In genomic region chr11:69564391-69564790, GRCm38 (mm10) we compare ENCODE assay signal across 30 mouse cellular contexts. TPM values are rescaled to one million over a fixed set of nuclear protein-coding genes. Genes with fewer than 3 reads are reported as not detected.
DNase-seq lines count a peak whose midpoint lies in the region; ATAC-seq lines count a peak whose summit lies in the region.
"Had no signal": no experiment of that assay in that cellular context is flagged by ENCODE, and none has a peak within 500 bp of the region (broad histone marks: within the 10 kb centered on the region; RNA-seq: fewer than 3 reads in every experiment).

No protein-coding gene starts in this region.

- H3K4me2 ChIP-seq in midbrain, embryonic 14.5 days (ENCODE audit: low read length), result no peak overlapping the region
- H3K4me2 ChIP-seq in limb, embryonic 12.5 days, result no peak overlapping the region
- H3K4me2 ChIP-seq: embryonic facial prominence, embryonic 12.5 days; heart, embryonic 15.5 days; hindbrain, embryonic 13.5 days; liver, embryonic 15.5 days; midbrain, embryonic 15.5 days; neural tube, embryonic 15.5 days had no signal

- no peak for ATAC-seq in midbrain, embryonic 14.5 days (ENCODE audit: low FRiP score, low TSS enrichment)
- no peak for ATAC-seq in limb, embryonic 12.5 days (ENCODE audit: insufficient number of reproducible peaks, insufficient read depth, low FRiP score, low TSS enrichment, low read depth)
- ATAC-seq: activated CD4-positive, CD25-positive, alpha-beta regulatory T cell, adult 4 months; CD4-positive, CD25-positive, alpha-beta regulatory T cell, adult 4 months; intestine, postnatal 0 days; lung, postnatal 0 days; midbrain, embryonic 15.5 days had no signal

- no peaks in the 10 kb centered on the region for H3K9me3 ChIP-seq in heart, embryonic 10.5 days
- no peaks in the 10 kb centered on the region for H3K9me3 ChIP-seq in midbrain, embryonic 10.5 days (replicated peaks)
- no peaks in the 10 kb centered on the region for H3K9me3 ChIP-seq in midbrain, embryonic 14.5 days (ENCODE audit: control insufficient read depth, low read length)
- H3K9me3 ChIP-seq in limb, embryonic 12.5 days, result no peaks in the 10 kb centered on the region
- H3K9me3 ChIP-seq: embryonic facial prominence, embryonic 12.5 days; heart, embryonic 15.5 days; hindbrain, embryonic 13.5 days; liver, embryonic 15.5 days; midbrain, embryonic 15.5 days; neural tube, embryonic 15.5 days had no signal

- H3K36me3 ChIP-seq in heart, embryonic 10.5 days, result peaks cover 58% of the 10 kb centered on the region
- H3K36me3 ChIP-seq in midbrain, embryonic 10.5 days, result peaks cover 78% of the 10 kb centered on the region
- H3K36me3 ChIP-seq in midbrain, embryonic 14.5 days (ENCODE audit: control insufficient read depth, insufficient read depth, low read length), result peaks cover 37% of the 10 kb centered on the region
- H3K36me3 ChIP-seq in limb, embryonic 12.5 days, result peaks cover 66% of the 10 kb centered on the region

- 72% methylated on average over 3 of the region's 3 CpGs for WGBS in heart, embryonic 10.5 days
- WGBS in midbrain, embryonic 10.5 days, result 58% methylated on average over 3 of the region's 3 CpGs
- WGBS in midbrain, embryonic 14.5 days, result 44% methylated on average over 3 of the region's 3 CpGs
- 53% methylated on average over 3 of the region's 3 CpGs for WGBS in limb, embryonic 12.5 days

- intact Hi-C loops in heart, postnatal 14 days (cut with DNase I), result no loop called here

- DNase-seq in heart, embryonic 10.5 days (ENCODE audit: low spot score), result no peak
- DNase-seq in heart, postnatal 14 days, result no peak
- DNase-seq in midbrain, embryonic 10.5 days (ENCODE audit: low spot score), result no peak
- no peak for DNase-seq in midbrain, embryonic 14.5 days
- DNase-seq in R1 (ENCODE audit: low read depth, low spot score), result peak; percentile 98
- DNase-seq in kidney, postnatal 36 days, result no peak
- no peak for DNase-seq in left cerebral cortex, adult 11 months (ENCODE audit: low spot score)
- DNase-seq: adrenal gland, adult 2 months; cerebellum, adult 8-10 months; cerebellum, postnatal 25 days; heart, postnatal 36 days; kidney, adult 9 months; kidney, postnatal 10 days; left cerebral cortex, postnatal 4 days; liver; lung, postnatal 4 days; retina, postnatal 1 day; right cerebral cortex, postnatal 14 days had no signal

- H3K4me3 ChIP-seq in heart, embryonic 10.5 days, result no peak overlapping the region
- H3K4me3 ChIP-seq in midbrain, embryonic 10.5 days, result no peak overlapping the region
- no peak overlapping the region for H3K4me3 ChIP-seq in midbrain, embryonic 14.5 days (replicated peaks; ENCODE audit: low read depth, low read length)
- H3K4me3 ChIP-seq in limb, embryonic 12.5 days (replicated peaks), result no peak overlapping the region
- H3K4me3 ChIP-seq: embryonic facial prominence, embryonic 12.5 days; heart, embryonic 15.5 days; hindbrain, embryonic 13.5 days; liver, embryonic 15.5 days; midbrain, embryonic 15.5 days; neural tube, embryonic 15.5 days had no signal

- peak overlapping the region; percentile 97; the same call in 1 of the 2 replicates for H3K27ac ChIP-seq in heart, embryonic 10.5 days
- 0 out of 2 replicates have a peak overlapping the region, but pooled peaks have one; percentile 17 for H3K27ac ChIP-seq in midbrain, embryonic 10.5 days (replicated peaks)
- no peak overlapping the region for H3K27ac ChIP-seq in midbrain, embryonic 14.5 days (replicated peaks; ENCODE audit: low read depth, low read length)
- 0 out of 2 replicates have a peak overlapping the region, but pooled peaks have one; percentile 72 for H3K27ac ChIP-seq in limb, embryonic 12.5 days
- H3K27ac ChIP-seq: heart, embryonic 15.5 days; hindbrain, embryonic 13.5 days; liver, embryonic 15.5 days; midbrain, embryonic 15.5 days; neural tube, embryonic 15.5 days had no signal

- H3K9ac ChIP-seq in midbrain, embryonic 14.5 days (replicated peaks; ENCODE audit: low read length), result no peak overlapping the region
- H3K9ac ChIP-seq in limb, embryonic 12.5 days (replicated peaks), result no peak overlapping the region
- H3K9ac ChIP-seq: embryonic facial prominence, embryonic 12.5 days; heart, embryonic 15.5 days; hindbrain, embryonic 13.5 days; liver, embryonic 15.5 days; midbrain, embryonic 15.5 days; neural tube, embryonic 15.5 days had no signal

- peaks cover 53% of the 10 kb centered on the region for H3K4me1 ChIP-seq in heart, embryonic 10.5 days
- H3K4me1 ChIP-seq in midbrain, embryonic 10.5 days, result peaks cover 66% of the 10 kb centered on the region
- peaks cover 18% of the 10 kb centered on the region for H3K4me1 ChIP-seq in midbrain, embryonic 14.5 days (ENCODE audit: control insufficient read depth, insufficient read depth, low read length)
- H3K4me1 ChIP-seq in limb, embryonic 12.5 days (replicated peaks), result peaks cover 45% of the 10 kb centered on the region

- H3K27me3 ChIP-seq in heart, embryonic 10.5 days (ENCODE audit: insufficient read depth, poor library complexity, severe bottlenecking), result no peaks in the 10 kb centered on the region
- peaks cover 21% of the 10 kb centered on the region for H3K27me3 ChIP-seq in midbrain, embryonic 10.5 days (ENCODE audit: low read depth, poor library complexity, severe bottlenecking)
- H3K27me3 ChIP-seq in midbrain, embryonic 14.5 days (ENCODE audit: control insufficient read depth, insufficient read depth, low read length), result no peaks in the 10 kb centered on the region
- H3K27me3 ChIP-seq in limb, embryonic 12.5 days, result no peaks in the 10 kb centered on the region
- H3K27me3 ChIP-seq: embryonic facial prominence, embryonic 12.5 days; heart, embryonic 15.5 days; hindbrain, embryonic 13.5 days; midbrain, embryonic 15.5 days; neural tube, embryonic 15.5 days had no signal

RNA-seq across cellular contexts. Expression of gene Efnb3, which starts 4.4 kb away (rescaled TPM):
- 61.0 and 89.9 TPM in 2 replicates for polyA plus RNA-seq in heart, embryonic 10.5 days (2016; fragmentation: Nextera tagmentation; extraction: Ambion mirVana)
- 10 to 100 TPM; 60.5 to 70.3 TPM for total RNA-seq in heart, postnatal 14 days (2021)
- polyA plus RNA-seq in midbrain, embryonic 10.5 days (2016; fragmentation: Nextera tagmentation; extraction: Ambion mirVana), result 48.8 and 53.9 TPM in 2 replicates
- 40.7 and 109 TPM in 2 replicates for polyA plus RNA-seq in midbrain, embryonic 14.5 days (2014; fragmentation: Nextera tagmentation; extraction: Ambion mirVana)
- 53.3 and 54.3 TPM in 2 replicates for polyA plus RNA-seq in limb, embryonic 12.5 days (2016; fragmentation: Nextera tagmentation; extraction: Ambion mirVana)

RNA-seq across cellular contexts. Expression of gene Dnah2, which starts 15.5 kb away (rescaled TPM):
- polyA plus RNA-seq in heart, embryonic 10.5 days (2016; fragmentation: Nextera tagmentation; extraction: Ambion mirVana), result 0.18 and 0.95 TPM in 2 replicates
- under 1 TPM; 0.07 to 0.38 TPM for total RNA-seq in heart, postnatal 14 days (2021)
- polyA plus RNA-seq in midbrain, embryonic 10.5 days (2016; fragmentation: Nextera tagmentation; extraction: Ambion mirVana), result 1.2 and 1.9 TPM in 2 replicates
- polyA plus RNA-seq in midbrain, embryonic 14.5 days (2014; fragmentation: Nextera tagmentation; extraction: Ambion mirVana), result 4.8 and 5.7 TPM in 2 replicates
- polyA plus RNA-seq in limb, embryonic 12.5 days (2016; fragmentation: Nextera tagmentation; extraction: Ambion mirVana), result 1.9 and 3.3 TPM in 2 replicates
- total RNA-seq: megakaryocyte-erythroid progenitor cell, adult 5-6 weeks had no signal

RNA-seq across cellular contexts. Expression of gene Wrap53, which starts 15.7 kb away (rescaled TPM):
- 27.2 and 32.4 TPM in 2 replicates for polyA plus RNA-seq in heart, embryonic 10.5 days (2016; fragmentation: Nextera tagmentation; extraction: Ambion mirVana)
- total RNA-seq in heart, postnatal 14 days (2021), result 1 to 10 TPM; 4.3 to 6.5 TPM
- 45.0 and 50.7 TPM in 2 replicates for polyA plus RNA-seq in midbrain, embryonic 10.5 days (2016; fragmentation: Nextera tagmentation; extraction: Ambion mirVana)
- polyA plus RNA-seq in midbrain, embryonic 14.5 days (2014; fragmentation: Nextera tagmentation; extraction: Ambion mirVana), result 22.5 and 22.7 TPM in 2 replicates
- 35.8 and 39.0 TPM in 2 replicates for polyA plus RNA-seq in limb, embryonic 12.5 days (2016; fragmentation: Nextera tagmentation; extraction: Ambion mirVana)

RNA-seq across cellular contexts. Expression of gene Trp53, which starts 15.8 kb away (rescaled TPM):
- 104 and 161 TPM in 2 replicates for polyA plus RNA-seq in heart, embryonic 10.5 days (2016; fragmentation: Nextera tagmentation; extraction: Ambion mirVana)
- 10 to 100 TPM; 22.1 to 27.3 TPM for total RNA-seq in heart, postnatal 14 days (2021)
- 148 and 166 TPM in 2 replicates for polyA plus RNA-seq in midbrain, embryonic 10.5 days (2016; fragmentation: Nextera tagmentation; extraction: Ambion mirVana)
- polyA plus RNA-seq in midbrain, embryonic 14.5 days (2014; fragmentation: Nextera tagmentation; extraction: Ambion mirVana), result 66.1 and 69.2 TPM in 2 replicates
- 175 and 180 TPM in 2 replicates for polyA plus RNA-seq in limb, embryonic 12.5 days (2016; fragmentation: Nextera tagmentation; extraction: Ambion mirVana)

RNA-seq across cellular contexts. Expression of gene Atp1b2, which starts 41.4 kb away (rescaled TPM):
- 15.6 and 24.1 TPM in 2 replicates for polyA plus RNA-seq in heart, embryonic 10.5 days (2016; fragmentation: Nextera tagmentation; extraction: Ambion mirVana)
- 10 to 100 TPM; 31.8 to 31.9 TPM for total RNA-seq in heart, postnatal 14 days (2021)
- polyA plus RNA-seq in midbrain, embryonic 10.5 days (2016; fragmentation: Nextera tagmentation; extraction: Ambion mirVana), result 6.0 and 8.6 TPM in 2 replicates
- polyA plus RNA-seq in midbrain, embryonic 14.5 days (2014; fragmentation: Nextera tagmentation; extraction: Ambion mirVana), result 46.5 and 46.7 TPM in 2 replicates
- 3.0 and 4.8 TPM in 2 replicates for polyA plus RNA-seq in limb, embryonic 12.5 days (2016; fragmentation: Nextera tagmentation; extraction: Ambion mirVana)
- polyA plus RNA-seq: CD4-positive, CD25-positive, alpha-beta regulatory T cell, adult 4 months had no signal
